Mouse (Mus musculus): ENCODE measurements at regions not wholly inside any gene's neighbourhood (a gene's known extent, or its start where the extent isn't known, plus 50 kb on each side); places are given as distances from the start of the nearest gene placed in this dataset.

GRCm38 (mm10) chr10:66354072-66354471 lies 741.9 kb upstream of the Jmjd1c start:
- H3K36me3 ChIP-seq = no peaks in the 10 kb centered on the region
- H3K9ac ChIP-seq (replicated peaks) = no peak overlapping the region
- ATAC-seq = no peak
- no peak overlapping the region for H3K4me3 ChIP-seq (replicated peaks)
- H3K27me3 ChIP-seq = no peaks in the 10 kb centered on the region
- no peak overlapping the region for H3K27ac ChIP-seq
- no peaks in the 10 kb centered on the region for H3K4me1 ChIP-seq (replicated peaks)
- no peaks in the 10 kb centered on the region for H3K9me3 ChIP-seq
- H3K4me2 ChIP-seq (replicated peaks) = no peak overlapping the region
- 74% methylated on average over 1 of the region's 1 CpGs for WGBS

GRCm38 (mm10) chr10:66354986-66355385 lies 740.9 kb upstream of the Jmjd1c start:
- no peak for ATAC-seq
- H3K4me1 ChIP-seq (replicated peaks) = no peaks in the 10 kb centered on the region
- H3K4me2 ChIP-seq (replicated peaks) = no peak overlapping the region
- 73% methylated on average over 2 of the region's 2 CpGs for WGBS
- H3K9ac ChIP-seq (replicated peaks) = no peak overlapping the region
- no peaks in the 10 kb centered on the region for H3K36me3 ChIP-seq
- H3K27me3 ChIP-seq = no peaks in the 10 kb centered on the region
- H3K9me3 ChIP-seq = no peaks in the 10 kb centered on the region
- H3K27ac ChIP-seq = no peak overlapping the region
- no peak overlapping the region for H3K4me3 ChIP-seq (replicated peaks)

GRCm38 (mm10) chr10:66357736-66358135 lies 738.2 kb upstream of the Jmjd1c start:
- 68% methylated on average over 9 of the region's 9 CpGs for WGBS

GRCm38 (mm10) chr10:66370096-66370495 lies 725.8 kb upstream of the Jmjd1c start:
- 74% methylated on average over 3 of the region's 3 CpGs for WGBS
- Histone ChIP-seq H3K27me3 (no peaks in the 10 kb centered on the region), H3K27ac (no peak overlapping the region), H3K4me2 (replicated peaks) (no peak overlapping the region), H3K9me3 (no peaks in the 10 kb centered on the region), H3K36me3 (no peaks in the 10 kb centered on the region), H3K9ac (replicated peaks) (no peak overlapping the region), H3K4me3 (replicated peaks) (no peak overlapping the region), H3K4me1 (replicated peaks) (no peaks in the 10 kb centered on the region)
- ATAC-seq = no peak

More at GRCm38 (mm10) chr10:66357736-66358135, 738.2 kb upstream of the Jmjd1c start:
- no peak for ATAC-seq
- Histone ChIP-seq H3K4me2 (replicated peaks) (no peak overlapping the region), H3K9me3 (no peaks in the 10 kb centered on the region), H3K27ac (no peak overlapping the region), H3K9ac (replicated peaks) (no peak overlapping the region), H3K27me3 (no peaks in the 10 kb centered on the region), H3K4me1 (replicated peaks) (no peaks in the 10 kb centered on the region), H3K4me3 (replicated peaks) (no peak overlapping the region), H3K36me3 (no peaks in the 10 kb centered on the region)

GRCm38 (mm10) chr10:66371756-66372155 lies 724.2 kb upstream of the Jmjd1c start:
- Histone ChIP-seq H3K9ac (replicated peaks) (no peak overlapping the region), H3K36me3 (no peaks in the 10 kb centered on the region), H3K9me3 (no peaks in the 10 kb centered on the region), H3K4me2 (replicated peaks) (no peak overlapping the region), H3K4me3 (replicated peaks) (no peak overlapping the region), H3K4me1 (replicated peaks) (no peaks in the 10 kb centered on the region), H3K27ac (no peak overlapping the region), H3K27me3 (no peaks in the 10 kb centered on the region)
- WGBS = 82% methylated on average over 2 of the region's 2 CpGs
- ATAC-seq = no peak
